ENCODE assay signal across 8 mouse cellular contexts in the genomic region with DNA sequence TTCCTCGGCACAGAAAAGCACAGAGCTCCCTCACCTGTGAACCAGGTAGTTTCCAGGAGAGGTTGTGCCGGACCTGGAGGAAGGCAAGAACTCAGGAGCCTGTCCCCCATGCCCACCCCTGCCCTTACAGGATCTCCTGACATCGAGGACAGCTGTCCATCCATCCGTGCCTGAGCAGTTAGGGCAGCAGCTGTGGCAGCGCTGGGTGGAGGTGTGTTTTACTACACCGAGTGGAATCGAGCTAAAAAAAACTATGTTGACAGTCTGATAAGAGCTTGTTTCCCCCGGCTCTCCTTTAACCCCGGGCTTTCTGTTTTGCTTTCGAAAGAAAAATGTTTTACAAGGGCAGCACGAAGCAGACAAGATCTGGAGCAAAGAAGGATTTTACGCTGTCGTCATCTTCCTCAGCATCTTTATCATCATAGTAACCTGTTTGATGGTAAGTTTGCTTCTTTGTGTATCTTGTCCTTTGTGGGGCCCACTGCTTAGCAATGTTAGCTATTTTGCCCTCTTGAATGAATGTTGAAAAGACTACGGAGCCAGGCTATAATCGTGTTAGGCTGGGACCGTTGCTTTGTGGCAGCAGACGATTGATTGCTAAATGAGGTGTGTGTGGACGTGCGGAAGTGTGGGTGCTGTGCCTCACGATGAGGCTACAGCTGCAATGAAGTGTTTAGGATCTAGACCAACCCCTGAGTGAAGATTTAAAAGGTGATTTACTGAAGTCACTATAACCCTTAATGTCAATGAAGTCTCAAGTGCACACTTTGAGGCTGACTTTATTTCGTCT.
DNase-seq lines count a peak whose midpoint lies in the region; ATAC-seq and TF ChIP-seq lines count a peak whose summit lies in the region.

No protein-coding gene starts in this region.

- H3K4me2 ChIP-seq in kidney, postnatal 0 days (ENCODE audit: low read length), result peak overlapping the region; percentile 60
- H3K4me2 ChIP-seq in forebrain, embryonic 16.5 days (ENCODE audit: low read length), result peak overlapping the region; percentile 29
- H3K4me2 ChIP-seq in limb, embryonic 14.5 days (replicated peaks; ENCODE audit: low read depth, low read length, severe bottlenecking), result peak overlapping the region; percentile 23

- no peak for TF ChIP-seq POLR2A in limb, embryonic 14.5 days (IDR thresholded peaks at IDR 0.05; ENCODE audit: borderline replicate concordance, extremely low read depth, insufficient read depth, insufficient read length)
- no peak for TF ChIP-seq POLR2A in olfactory bulb, adult 2 months (IDR thresholded peaks at IDR 0.05; ENCODE audit: insufficient read depth, low read depth, low read length)

- no peaks in the 10 kb centered on the region for H3K36me3 ChIP-seq in kidney, postnatal 0 days (ENCODE audit: insufficient read depth, low read length)
- H3K36me3 ChIP-seq in forebrain, embryonic 16.5 days (ENCODE audit: control insufficient read depth, insufficient read depth), result no peaks in the 10 kb centered on the region
- no peaks in the 10 kb centered on the region for H3K36me3 ChIP-seq in limb, embryonic 14.5 days (ENCODE audit: control insufficient read depth, insufficient read depth, low read length)

- H3K9ac ChIP-seq in kidney, postnatal 0 days (ENCODE audit: low read depth, low read length), result peak overlapping the region; percentile 27; the same call in 1 of the 2 replicates
- H3K9ac ChIP-seq in forebrain, embryonic 16.5 days (replicated peaks; ENCODE audit: low read depth, low read length), result no peak overlapping the region
- 0 out of 2 replicates have a peak overlapping the region, but pooled peaks have one; percentile 9 for H3K9ac ChIP-seq in limb, embryonic 14.5 days (ENCODE audit: low read depth, low read length, severe bottlenecking)

- ATAC-seq in kidney, postnatal 0 days (replicated peaks; ENCODE audit: low FRiP score, low read depth), result no peak
- ATAC-seq in forebrain, embryonic 16.5 days, result no peak
- ATAC-seq in limb, embryonic 14.5 days (ENCODE audit: low FRiP score, low read depth), result no peak

- WGBS in kidney, postnatal 0 days, result 8% methylated on average over 21 of the region's 21 CpGs
- 32% methylated on average over 21 of the region's 21 CpGs for WGBS in forebrain, embryonic 16.5 days
- WGBS in limb, embryonic 14.5 days, result 18% methylated on average over 21 of the region's 21 CpGs
- 32% methylated on average over 21 of the region's 21 CpGs for WGBS in olfactory bulb, adult 2 months

- H3K4me1 ChIP-seq in kidney, postnatal 0 days (replicated peaks; ENCODE audit: insufficient read depth, low read length), result no peaks in the 10 kb centered on the region
- H3K4me1 ChIP-seq in forebrain, embryonic 16.5 days (replicated peaks; ENCODE audit: control insufficient read depth, insufficient read depth, low read length), result no peaks in the 10 kb centered on the region
- no peaks in the 10 kb centered on the region for H3K4me1 ChIP-seq in limb, embryonic 14.5 days (ENCODE audit: control insufficient read depth, insufficient read depth, low read length)
- peaks cover 4% of the 10 kb centered on the region; the same call in 1 of the 2 replicates for H3K4me1 ChIP-seq in olfactory bulb, adult 2 months (ENCODE audit: control insufficient read depth, insufficient read depth, low read length)

- no peak for TF ChIP-seq CTCF in kidney, postnatal 0 days (IDR thresholded peaks at IDR 0.05; ENCODE audit: low read depth)
- TF ChIP-seq CTCF in olfactory bulb, adult 2 months (IDR thresholded peaks at IDR 0.05; ENCODE audit: insufficient read depth, low read depth, low read length), result no peak

- no peaks in the 10 kb centered on the region for H3K27me3 ChIP-seq in kidney, postnatal 0 days (ENCODE audit: insufficient read depth, low read length)
- no peaks in the 10 kb centered on the region for H3K27me3 ChIP-seq in forebrain, embryonic 16.5 days (replicated peaks; ENCODE audit: control insufficient read depth, insufficient read depth, low read length)
- peaks cover 7% of the 10 kb centered on the region; the same call in 1 of the 2 replicates for H3K27me3 ChIP-seq in limb, embryonic 14.5 days (ENCODE audit: control insufficient read depth, insufficient read depth, low read length)

- H3K27ac ChIP-seq in kidney, postnatal 0 days, result no peak overlapping the region
- H3K27ac ChIP-seq in forebrain, embryonic 16.5 days (ENCODE audit: low read length), result no peak overlapping the region
- H3K27ac ChIP-seq in limb, embryonic 14.5 days (replicated peaks; ENCODE audit: low read depth, low read length), result no peak overlapping the region
- H3K27ac ChIP-seq in olfactory bulb, adult 2 months (ENCODE audit: insufficient read depth, low read depth, low read length), result no peak overlapping the region

- peak overlapping the region; percentile 27 for H3K4me3 ChIP-seq in kidney, postnatal 0 days (replicated peaks; ENCODE audit: low read depth, low read length)
- H3K4me3 ChIP-seq in forebrain, embryonic 16.5 days (replicated peaks; ENCODE audit: low read length), result no peak overlapping the region
- H3K4me3 ChIP-seq in limb, embryonic 14.5 days (replicated peaks; ENCODE audit: low read length), result 0 out of 2 replicates have a peak overlapping the region, but pooled peaks have one; percentile 9
- peak overlapping the region; percentile 17; the same call in 1 of the 2 replicates for H3K4me3 ChIP-seq in olfactory bulb, adult 2 months (ENCODE audit: insufficient read depth, low read depth, low read length)

- H3K9me3 ChIP-seq in kidney, postnatal 0 days (replicated peaks; ENCODE audit: low read length), result no peaks in the 10 kb centered on the region
- H3K9me3 ChIP-seq in forebrain, embryonic 16.5 days (ENCODE audit: control insufficient read depth, low read length), result no peaks in the 10 kb centered on the region
- H3K9me3 ChIP-seq in limb, embryonic 14.5 days (ENCODE audit: control insufficient read depth, low read length), result no peaks in the 10 kb centered on the region

- DNase-seq in kidney, postnatal 0 days (ENCODE audit: low spot score), result no peak
- DNase-seq in kidney, adult 9 months, result no peak
- DNase-seq in limb, embryonic 14.5 days (ENCODE audit: low spot score), result no peak
- no peak for DNase-seq in left cerebral cortex, adult 11 months (ENCODE audit: low spot score)
- DNase-seq in right cerebral cortex, postnatal 36 days (ENCODE audit: low spot score in 2 of 2), result no peak
- DNase-seq in right cerebral cortex, postnatal 25 days, result no peak
